Mouse (Mus musculus) testis, adult 2 months (tissue): ENCODE measurements around the gene Rai14. TPM values are rescaled to one million over a fixed set of nuclear protein-coding genes. Genes with fewer than 3 reads are reported as not detected.

ENCODE experiments used
- H3K27ac ChIP-seq: fragments of 200-500 bp; 2 replicates; pipeline ENCODE4 v1.5.1; 2012; ENCODE audit warnings: low read depth, low read length; ENCODE audit not compliant: control insufficient read depth, insufficient read depth
- H3K27me3 ChIP-seq: fragments of 200-500 bp; 2 replicates; pipeline ENCODE4 v1.6.1; 2012; ENCODE audit warnings: mild to moderate bottlenecking, low read length, moderate library complexity; ENCODE audit not compliant: control insufficient read depth, insufficient read depth
- H3K36me3 ChIP-seq: fragments of 200-500 bp; 2 replicates; pipeline ENCODE4 v1.6.1; 2012; ENCODE audit warnings: mild to moderate bottlenecking, low read length; ENCODE audit not compliant: control insufficient read depth, insufficient read depth
- H3K4me1 ChIP-seq: fragments of 200-500 bp; 2 replicates; pipeline ENCODE4 v1.6.1; 2012; ENCODE audit warnings: low read length; ENCODE audit not compliant: control insufficient read depth, insufficient read depth
- H3K4me3 ChIP-seq: fragments of 200-500 bp; 2 replicates; pipeline ENCODE4 v1.5.1; 2012; ENCODE audit warnings: low read depth, mild to moderate bottlenecking, low read length, moderate library complexity, mixed read lengths; ENCODE audit not compliant: control insufficient read depth
- CTCF ChIP-seq: fragments of 200-500 bp; IDR thresholded peaks from 2 replicates; pipeline ENCODE4 v1.5.1; 2012; ENCODE audit warnings: low read depth, mild to moderate bottlenecking, inconsistent platforms, low read length, moderate library complexity; ENCODE audit not compliant: control insufficient read depth, insufficient read depth, insufficient replicate concordance
- POLR2A ChIP-seq: fragments of 200-500 bp; IDR thresholded peaks from 2 replicates; pipeline ENCODE4 v1.6.1; 2012; ENCODE audit warnings: low read depth, mild to moderate bottlenecking, inconsistent platforms, low read length, moderate library complexity; ENCODE audit not compliant: control insufficient read depth
- polyA plus RNA-seq: library from polyadenylated mRNA; depleted of rRNA; stranded (reverse); fragments of >200 nt; gene quantifications from 2 replicates; pipeline ENCODE4 v1.2.3, GENCODE M21; 2012

Gene Rai14
- polyA plus RNA-seq, 1 experiment: 80.0 TPM

- H3K36me3 ChIP-seq: no peaks in the 10 kb centered on the region; the same call in 1 of the 2 replicates
- no peak for TF ChIP-seq POLR2A
- H3K4me1 ChIP-seq: no peaks in the 10 kb centered on the region
- H3K27me3 ChIP-seq: no peaks in the 10 kb centered on the region
- H3K4me3 ChIP-seq: peak overlapping the region; percentile 81
- no peak overlapping the region for H3K27ac ChIP-seq
These were observed 6.9 kb upstream of the Rai14 start for GRCm38 (mm10) chr15:10721259-10721781.

- no peak overlapping the region; the same call in 1 of the 2 replicates for H3K27ac ChIP-seq
- no peaks in the 10 kb centered on the region for H3K4me1 ChIP-seq
- no peaks in the 10 kb centered on the region for H3K27me3 ChIP-seq
- TF ChIP-seq CTCF: no peak
- no peak for TF ChIP-seq POLR2A
- no peaks in the 10 kb centered on the region; the same call in 1 of the 2 replicates for H3K36me3 ChIP-seq
- H3K4me3 ChIP-seq: peak overlapping the region; percentile 81
These were observed 6.2 kb upstream of the Rai14 start for GRCm38 (mm10) chr15:10720671-10721070.

- Histone ChIP-seq H3K27ac (no peak overlapping the region), H3K4me1 (no peaks in the 10 kb centered on the region), H3K4me3 (peak overlapping the region; percentile 57), H3K36me3 (no peaks in the 10 kb centered on the region; the same call in 1 of the 2 replicates), H3K27me3 (no peaks in the 10 kb centered on the region)
- TF ChIP-seq CTCF (no peak), POLR2A (peak; percentile 39; the same call in 1 of the 2 replicates)
These were observed 5.8 kb upstream of the Rai14 start for GRCm38 (mm10) chr15:10720188-10720587.

GRCm38 (mm10) chr15:10719511-10719910 lies 5.1 kb upstream of the Rai14 start:
- H3K4me3 ChIP-seq: peak overlapping the region; percentile 83
- H3K36me3 ChIP-seq: no peaks in the 10 kb centered on the region; the same call in 1 of the 2 replicates
- H3K27me3 ChIP-seq: no peaks in the 10 kb centered on the region
- H3K4me1 ChIP-seq: no peaks in the 10 kb centered on the region
- H3K27ac ChIP-seq: peak overlapping the region; percentile 10; the same call in 1 of the 2 replicates
- no peak for TF ChIP-seq POLR2A
- no peak for TF ChIP-seq CTCF

GRCm38 (mm10) chr15:10718763-10719162 lies 4.3 kb upstream of the Rai14 start:
- Histone ChIP-seq H3K27ac (no peak overlapping the region; the same call in 1 of the 2 replicates), H3K4me1 (no peaks in the 10 kb centered on the region), H3K36me3 (no peaks in the 10 kb centered on the region; the same call in 1 of the 2 replicates), H3K27me3 (no peaks in the 10 kb centered on the region), H3K4me3 (peak overlapping the region; percentile 83)
- TF ChIP-seq CTCF (no peak), POLR2A (no peak)

GRCm38 (mm10) chr15:10717284-10717683 lies 2.9 kb upstream of the Rai14 start:
- no peaks in the 10 kb centered on the region; the same call in 1 of the 2 replicates for H3K36me3 ChIP-seq
- H3K4me1 ChIP-seq: no peaks in the 10 kb centered on the region
- H3K27ac ChIP-seq: no peak overlapping the region
- H3K4me3 ChIP-seq: peak overlapping the region; percentile 42; the same call in 1 of the 2 replicates
- TF ChIP-seq POLR2A: no peak
- no peak for TF ChIP-seq CTCF
- no peaks in the 10 kb centered on the region for H3K27me3 ChIP-seq

GRCm38 (mm10) chr15:10715966-10716365 lies 1.5 kb upstream of the Rai14 start:
- TF ChIP-seq POLR2A: no peak
- no peak for TF ChIP-seq CTCF
- Histone ChIP-seq H3K27me3 (no peaks in the 10 kb centered on the region), H3K4me1 (no peaks in the 10 kb centered on the region; the same call in 1 of the 2 replicates), H3K27ac (no peak overlapping the region), H3K4me3 (peak overlapping the region; percentile 70), H3K36me3 (no peaks in the 10 kb centered on the region; the same call in 1 of the 2 replicates)
